Mouse (Mus musculus) brain, embryonic 14.5 days (tissue): ENCODE measurements around the gene Prkca. TPM values are rescaled to one million over a fixed set of nuclear protein-coding genes. Genes with fewer than 3 reads are reported as not detected.
A peak's percentile ranks its signal among the peaks of the same experiment; 100 is the strongest.

Experiments
- DNase-seq: peaks from one replicate; pipeline ENCODE4 v3.0.0-alpha.2; 2011; ENCODE audit warnings: low read depth
- CTCF ChIP-seq: fragments of 200-500 bp; IDR thresholded peaks from 2 replicates; pipeline ENCODE4 v1.5.1; 2012; ENCODE audit warnings: inconsistent platforms, mild to moderate bottlenecking, moderate library complexity, borderline replicate concordance; ENCODE audit not compliant: insufficient read depth, insufficient read length; ENCODE audit errors: extremely low read depth
- POLR2A ChIP-seq: fragments of 200-500 bp; IDR thresholded peaks from 2 replicates; pipeline ENCODE4 v1.6.1; 2012; ENCODE audit warnings: mild to moderate bottlenecking, inconsistent platforms, borderline replicate concordance; ENCODE audit not compliant: poor library complexity, insufficient read depth, insufficient read length, severe bottlenecking; ENCODE audit errors: extremely low read depth
- polyA plus RNA-seq: library from polyadenylated mRNA; depleted of rRNA; stranded (reverse); fragments of >200 nt; gene quantifications from 2 replicates; pipeline ENCODE4 v1.2.3, GENCODE M21; 2012

The Prkca gene
- polyA plus RNA-seq, 1 experiment = 13.1 TPM

DNA sequence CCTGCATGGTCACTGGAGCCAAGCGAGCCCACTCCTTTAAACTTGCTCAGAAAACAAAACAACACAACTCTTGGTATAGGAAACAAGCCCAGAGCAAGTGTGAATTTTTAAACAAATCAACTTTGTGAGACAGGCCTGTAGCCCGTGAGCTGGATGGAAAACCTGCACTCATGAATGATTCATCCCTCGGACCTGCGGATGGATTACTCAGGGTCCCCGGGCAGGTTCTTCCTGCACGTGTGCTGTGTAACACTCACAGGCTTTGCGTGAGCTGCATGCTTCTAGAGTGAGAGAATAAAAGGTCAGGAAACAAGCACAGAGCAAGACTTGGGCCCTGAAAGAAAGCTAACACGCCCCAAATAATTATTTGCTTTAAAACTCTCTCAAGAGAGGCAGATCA is 126.7 kb downstream of the Prkca start:
- TF ChIP-seq POLR2A = no peak
- no peak for TF ChIP-seq CTCF

GRCm38 (mm10) chr11:108216064-108216463 is 127.7 kb downstream of the Prkca start:
- no peak for TF ChIP-seq POLR2A
- TF ChIP-seq CTCF = no peak
- no peak for DNase-seq

More for the DNA sequence above, 126.7 kb downstream of the Prkca start:
- DNase-seq = no peak

DNA sequence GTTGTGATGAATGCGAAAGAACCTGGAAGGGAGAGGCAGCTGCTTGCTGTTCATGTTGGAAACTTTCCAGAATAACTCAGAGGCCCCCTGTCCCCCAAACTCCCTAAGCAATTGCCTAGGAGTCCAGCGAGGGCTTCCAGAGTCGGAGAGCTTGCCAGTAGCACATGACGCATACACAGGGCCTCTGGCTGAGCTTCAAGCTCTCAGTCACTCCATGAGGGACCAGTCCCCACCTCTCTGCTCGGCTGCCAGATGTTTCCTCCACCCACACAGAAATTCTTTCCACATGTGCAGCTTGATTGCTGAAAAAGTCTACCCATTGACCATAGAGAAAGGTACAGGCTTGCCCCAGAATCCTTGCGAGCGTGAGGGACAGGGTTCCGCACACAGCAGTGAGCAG is 128.3 kb downstream of the Prkca start:
- peak; percentile 85 for DNase-seq
- TF ChIP-seq CTCF (no peak), POLR2A (no peak)

- no peak for DNase-seq
- TF ChIP-seq POLR2A (no peak), CTCF (no peak)
Observed at GRCm38 (mm10) chr11:108214521-108215223, 129.1 kb downstream of the Prkca start.

GRCm38 (mm10) chr11:108213783-108214182 is 129.9 kb downstream of the Prkca start:
- DNase-seq = no peak
- TF ChIP-seq POLR2A = no peak
- TF ChIP-seq CTCF = no peak

- TF ChIP-seq POLR2A (no peak), CTCF (no peak)
- no peak for DNase-seq
Observed at GRCm38 (mm10) chr11:108212638-108213037, 131.1 kb downstream of the Prkca start.

DNA sequence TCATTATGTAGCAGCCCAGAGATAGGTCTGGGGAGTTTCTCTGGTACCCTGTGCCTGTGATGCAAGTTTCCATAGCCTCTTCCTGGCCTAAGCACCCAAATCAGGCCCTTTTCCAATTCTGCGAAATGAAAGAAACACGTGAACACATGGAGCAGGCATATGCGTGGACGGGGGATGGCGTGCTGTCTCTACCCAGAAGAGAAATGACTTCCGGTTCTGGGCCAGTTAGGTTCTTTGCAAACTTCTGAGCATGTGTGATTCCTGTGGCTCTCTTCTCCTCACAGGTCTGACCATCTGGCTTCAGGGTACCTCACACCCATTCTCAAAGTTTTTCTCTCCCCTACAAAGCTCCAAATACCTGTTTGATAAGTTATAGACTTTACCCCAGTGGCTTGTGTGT is 131.7 kb downstream of the Prkca start:
- no peak for TF ChIP-seq CTCF
- no peak for DNase-seq

GRCm38 (mm10) chr11:108210749-108211148 is 133.0 kb downstream of the Prkca start:
- no peak for TF ChIP-seq POLR2A
- no peak for TF ChIP-seq CTCF
- DNase-seq = no peak

DNA sequence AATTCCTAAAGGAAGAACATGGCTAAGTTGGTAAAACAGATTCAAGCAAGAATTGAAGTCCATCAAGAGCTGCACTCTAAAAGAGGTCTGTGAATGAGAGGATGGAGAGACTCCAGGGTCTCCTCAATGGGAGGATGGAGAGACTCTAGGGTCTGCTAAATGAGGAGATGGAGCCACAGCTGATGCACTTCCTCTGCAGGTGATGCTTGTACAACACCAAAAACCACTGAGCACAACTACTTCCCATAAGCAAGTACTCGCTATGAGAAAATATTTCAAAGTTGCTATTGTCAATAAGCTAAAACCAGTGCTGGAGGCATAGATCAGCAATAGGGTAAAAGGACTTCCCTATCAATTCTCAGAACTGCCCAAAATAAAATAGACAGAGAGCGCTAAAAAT is 137.1 kb downstream of the Prkca start:
- TF ChIP-seq POLR2A (no peak), CTCF (no peak)
- DNase-seq = no peak

- TF ChIP-seq CTCF (no peak), POLR2A (no peak)
Observed at GRCm38 (mm10) chr11:108204895-108205248, 138.9 kb downstream of the Prkca start.

GRCm38 (mm10) chr11:108204202-108204894 is 139.4 kb downstream of the Prkca start:
- DNase-seq = peak; percentile 85
- TF ChIP-seq POLR2A (no peak), CTCF (no peak)

More at GRCm38 (mm10) chr11:108204895-108205248, 138.9 kb downstream of the Prkca start:
- DNase-seq = peak; percentile 74

- TF ChIP-seq POLR2A (no peak), CTCF (no peak)
- no peak for DNase-seq
Observed at GRCm38 (mm10) chr11:108202835-108203234, 140.9 kb downstream of the Prkca start.

DNA sequence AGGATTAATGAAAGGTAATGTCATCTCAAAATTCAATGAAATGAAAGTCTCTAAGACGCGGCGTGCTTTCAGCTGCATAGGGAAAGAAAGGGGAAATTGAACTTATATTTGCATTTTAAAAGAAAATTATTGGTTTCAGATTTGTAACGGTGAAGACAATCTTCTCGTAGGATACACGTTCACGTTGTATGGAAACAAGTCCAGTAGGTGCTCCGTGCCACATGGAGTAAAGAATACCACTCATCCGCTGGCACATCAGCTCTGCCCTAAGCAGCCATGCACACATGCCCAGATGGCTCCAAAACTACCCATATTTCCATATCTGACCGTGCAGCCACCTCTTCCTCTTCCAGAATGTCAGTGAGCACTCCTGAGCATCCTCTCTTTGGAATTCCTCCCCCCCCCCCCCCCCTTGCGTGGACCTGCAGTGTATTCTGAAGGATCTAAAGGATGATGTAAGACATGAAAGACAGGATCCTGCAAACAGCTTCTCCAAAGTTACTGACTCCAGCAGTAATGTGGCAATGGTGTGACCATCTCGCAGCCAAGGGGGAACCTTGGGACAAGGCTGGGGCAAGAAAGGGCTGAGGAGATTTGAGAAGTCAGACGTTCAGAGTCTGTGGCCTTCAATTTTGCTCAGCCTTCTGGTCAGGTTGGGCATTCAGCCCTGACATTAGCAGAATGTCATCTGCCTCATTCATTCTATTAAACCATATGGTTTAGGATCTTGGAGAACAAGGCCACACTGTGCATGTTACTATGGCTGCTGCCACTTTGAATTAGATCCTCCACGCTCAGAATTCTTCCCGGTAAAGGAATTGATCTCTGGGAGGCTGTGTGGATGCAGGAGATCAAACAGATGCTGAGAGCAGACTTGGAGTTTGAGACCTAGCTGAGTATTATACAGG is 142.8 kb downstream of the Prkca start:
- no peak for DNase-seq
- no peak for TF ChIP-seq POLR2A
- TF ChIP-seq CTCF = no peak

GRCm38 (mm10) chr11:108199429-108199985 is 144.2 kb downstream of the Prkca start:
- no peak for DNase-seq
- TF ChIP-seq POLR2A (no peak), CTCF (no peak)

GRCm38 (mm10) chr11:108198592-108198991 is 145.1 kb downstream of the Prkca start:
- TF ChIP-seq POLR2A (no peak), CTCF (no peak)
- no peak for DNase-seq
